Mouse (Mus musculus): ENCODE measurements around the gene Nck1. TPM values are rescaled to one million over a fixed set of nuclear protein-coding genes. Genes with fewer than 3 reads are reported as not detected.

Gene Nck1
- polyA plus RNA-seq, 1 experiment from 2014 or later = 61.4 TPM

- WGBS = 9% methylated on average over 32 of the region's 32 CpGs
- peak; percentile 63 for DNase-seq (ENCODE audit: low spot score)
- H3K27me3 ChIP-seq (replicated peaks; ENCODE audit: low read depth, poor library complexity, severe bottlenecking) = peaks cover 17% of the 10 kb centered on the region; the same call in 1 of the 2 replicates
- no peaks in the 10 kb centered on the region for H3K36me3 ChIP-seq (replicated peaks)
- peak overlapping the region; percentile 76 for H3K4me3 ChIP-seq
- H3K9me3 ChIP-seq = no peaks in the 10 kb centered on the region
- peak overlapping the region; percentile 83 for H3K27ac ChIP-seq (replicated peaks)
- H3K4me1 ChIP-seq = peaks cover 18% of the 10 kb centered on the region
Measured at GRCm38 (mm10) chr9:100569798-100570625, 24.1 kb upstream of the Nck1 start.

GRCm38 (mm10) chr9:100560251-100560890 lies 14.4 kb upstream of the Nck1 start:
- Histone ChIP-seq H3K27me3 (replicated peaks; ENCODE audit: low read depth, poor library complexity, severe bottlenecking) (no peaks in the 10 kb centered on the region), H3K4me1 (peaks cover 2% of the 10 kb centered on the region; the same call in 1 of the 2 replicates), H3K4me3 (no peak overlapping the region), H3K27ac (replicated peaks) (no peak overlapping the region), H3K9me3 (no peaks in the 10 kb centered on the region), H3K36me3 (replicated peaks) (no peaks in the 10 kb centered on the region)
- DNase-seq (ENCODE audit: low spot score) = no peak
- WGBS = 90% methylated on average over 10 of the region's 10 CpGs

- no peak overlapping the region for H3K4me3 ChIP-seq
- peaks cover 4% of the 10 kb centered on the region; the same call in 1 of the 2 replicates for H3K4me1 ChIP-seq
- H3K9me3 ChIP-seq = no peaks in the 10 kb centered on the region
- H3K36me3 ChIP-seq (replicated peaks) = no peaks in the 10 kb centered on the region
- no peak overlapping the region for H3K27ac ChIP-seq (replicated peaks)
- DNase-seq (ENCODE audit: low spot score) = no peak
- no peaks in the 10 kb centered on the region for H3K27me3 ChIP-seq (replicated peaks; ENCODE audit: low read depth, poor library complexity, severe bottlenecking)
Measured at GRCm38 (mm10) chr9:100558991-100559390, 13.1 kb upstream of the Nck1 start.

GRCm38 (mm10) chr9:100558023-100558573 lies 12.2 kb upstream of the Nck1 start:
- no peak overlapping the region for H3K27ac ChIP-seq (replicated peaks)
- H3K36me3 ChIP-seq (replicated peaks) = peaks cover 2% of the 10 kb centered on the region
- no peaks in the 10 kb centered on the region for H3K27me3 ChIP-seq (replicated peaks; ENCODE audit: low read depth, poor library complexity, severe bottlenecking)
- H3K9me3 ChIP-seq = no peaks in the 10 kb centered on the region
- peaks cover 4% of the 10 kb centered on the region; the same call in 1 of the 2 replicates for H3K4me1 ChIP-seq
- DNase-seq (ENCODE audit: low spot score) = no peak
- WGBS = 75% methylated on average over 4 of the region's 4 CpGs
- no peak overlapping the region for H3K4me3 ChIP-seq

GRCm38 (mm10) chr9:100555686-100556085 lies 9.8 kb upstream of the Nck1 start:
- Histone ChIP-seq H3K9me3 (no peaks in the 10 kb centered on the region), H3K4me3 (no peak overlapping the region), H3K36me3 (replicated peaks) (peaks cover 11% of the 10 kb centered on the region), H3K4me1 (peaks cover 4% of the 10 kb centered on the region; the same call in 1 of the 2 replicates), H3K27me3 (replicated peaks; ENCODE audit: low read depth, poor library complexity, severe bottlenecking) (no peaks in the 10 kb centered on the region), H3K27ac (replicated peaks) (no peak overlapping the region)
- no peak for DNase-seq (ENCODE audit: low spot score)
- 68% methylated on average over 5 of the region's 5 CpGs for WGBS

- no peak for DNase-seq (ENCODE audit: low spot score)
- Histone ChIP-seq H3K4me1 (peaks cover 19% of the 10 kb centered on the region), H3K36me3 (replicated peaks) (peaks cover 22% of the 10 kb centered on the region), H3K27ac (replicated peaks) (no peak overlapping the region), H3K9me3 (peaks cover 8% of the 10 kb centered on the region), H3K4me3 (no peak overlapping the region), H3K27me3 (replicated peaks; ENCODE audit: low read depth, poor library complexity, severe bottlenecking) (no peaks in the 10 kb centered on the region)
- WGBS = 84% methylated on average over 2 of the region's 2 CpGs
Measured at GRCm38 (mm10) chr9:100548313-100548712, 2.4 kb upstream of the Nck1 start.

GRCm38 (mm10) chr9:100546594-100546910 lies 618 bp upstream of the Nck1 start:
- Histone ChIP-seq H3K36me3 (replicated peaks) (peaks cover 11% of the 10 kb centered on the region), H3K27ac (replicated peaks) (peak overlapping the region; percentile 95), H3K4me1 (peaks cover 19% of the 10 kb centered on the region), H3K27me3 (replicated peaks; ENCODE audit: low read depth, poor library complexity, severe bottlenecking) (no peaks in the 10 kb centered on the region), H3K9me3 (peaks cover 8% of the 10 kb centered on the region), H3K4me3 (peak overlapping the region; percentile 96)
- 14% methylated on average over 9 of the region's 9 CpGs for WGBS
- no peak for DNase-seq (ENCODE audit: low spot score)

GRCm38 (mm10) chr9:100544948-100545714 lies 803 bp downstream of the Nck1 start:
- no peaks in the 10 kb centered on the region for H3K27me3 ChIP-seq (replicated peaks; ENCODE audit: low read depth, poor library complexity, severe bottlenecking)
- peaks cover 19% of the 10 kb centered on the region for H3K4me1 ChIP-seq
- peak overlapping the region; percentile 95 for H3K27ac ChIP-seq (replicated peaks)
- no peak for DNase-seq (ENCODE audit: low spot score)
- H3K36me3 ChIP-seq (replicated peaks) = peaks cover 11% of the 10 kb centered on the region
- peaks cover 8% of the 10 kb centered on the region for H3K9me3 ChIP-seq
- H3K4me3 ChIP-seq = peak overlapping the region; percentile 96
- 1% methylated on average over 38 of the region's 38 CpGs for WGBS

- H3K4me3 ChIP-seq = no peak overlapping the region
- H3K36me3 ChIP-seq (replicated peaks) = no peaks in the 10 kb centered on the region; the same call in 1 of the 2 replicates
- H3K4me1 ChIP-seq = no peaks in the 10 kb centered on the region
- H3K9me3 ChIP-seq = no peaks in the 10 kb centered on the region
- no peaks in the 10 kb centered on the region for H3K27me3 ChIP-seq (replicated peaks; ENCODE audit: low read depth, poor library complexity, severe bottlenecking)
- WGBS = 86% methylated on average over 2 of the region's 2 CpGs
- no peak for DNase-seq (ENCODE audit: low spot score)
- no peak overlapping the region for H3K27ac ChIP-seq (replicated peaks)
Measured at GRCm38 (mm10) chr9:100535618-100536262, 10.2 kb downstream of the Nck1 start.

GRCm38 (mm10) chr9:100534686-100535085 lies 11.2 kb downstream of the Nck1 start:
- 90% methylated on average over 3 of the region's 3 CpGs for WGBS
- no peaks in the 10 kb centered on the region for H3K9me3 ChIP-seq
- no peak overlapping the region for H3K27ac ChIP-seq (replicated peaks)
- H3K4me1 ChIP-seq = no peaks in the 10 kb centered on the region
- no peak overlapping the region for H3K4me3 ChIP-seq
- DNase-seq (ENCODE audit: low spot score) = no peak
- H3K27me3 ChIP-seq (replicated peaks; ENCODE audit: low read depth, poor library complexity, severe bottlenecking) = no peaks in the 10 kb centered on the region
- H3K36me3 ChIP-seq (replicated peaks) = no peaks in the 10 kb centered on the region; the same call in 1 of the 2 replicates

GRCm38 (mm10) chr9:100532847-100533505 lies 13.0 kb downstream of the Nck1 start:
- 86% methylated on average over 3 of the region's 3 CpGs for WGBS
- no peak for DNase-seq (ENCODE audit: low spot score)
- Histone ChIP-seq H3K4me1 (no peaks in the 10 kb centered on the region), H3K27ac (replicated peaks) (no peak overlapping the region), H3K9me3 (peaks cover 6% of the 10 kb centered on the region; the same call in 1 of the 2 replicates), H3K4me3 (no peak overlapping the region), H3K36me3 (replicated peaks) (peaks cover 9% of the 10 kb centered on the region), H3K27me3 (replicated peaks; ENCODE audit: low read depth, poor library complexity, severe bottlenecking) (no peaks in the 10 kb centered on the region)
